Mouse (Mus musculus): ENCODE measurements around the gene BC052040. TPM values are rescaled to one million over a fixed set of nuclear protein-coding genes. Genes with fewer than 3 reads are reported as not detected.

BC052040 gene
- polyA plus RNA-seq, 1 experiment, result 37.9 TPM

- no peak overlapping the region for H3K4me3 ChIP-seq (ENCODE audit: low read depth, low read length)
- H3K9ac ChIP-seq (ENCODE audit: low read depth, poor library complexity, severe bottlenecking), result no peak overlapping the region
- H3K27ac ChIP-seq (ENCODE audit: insufficient read depth, low read length), result no peak overlapping the region
- H3K27me3 ChIP-seq (ENCODE audit: control insufficient read depth, insufficient read depth, low read length, poor library complexity, severe bottlenecking), result no peaks in the 10 kb centered on the region
- no peak for TF ChIP-seq CTCF (IDR thresholded peaks at IDR 0.05; ENCODE audit: low read depth, low read length)
- no peak for TF ChIP-seq EP300 (IDR thresholded peaks at IDR 0.05; ENCODE audit: insufficient read depth, low read depth, low read length)
- TF ChIP-seq POLR2A (IDR thresholded peaks at IDR 0.05; ENCODE audit: insufficient read depth, low read length), result no peak
- H3K4me1 ChIP-seq (ENCODE audit: control insufficient read depth, insufficient read depth, low read length), result no peaks in the 10 kb centered on the region
- no peaks in the 10 kb centered on the region for H3K9me3 ChIP-seq (replicated peaks; ENCODE audit: control insufficient read depth, insufficient read depth, low read length, poor library complexity, severe bottlenecking)
- H3K36me3 ChIP-seq (ENCODE audit: control insufficient read depth, insufficient read depth, low read length, poor library complexity, severe bottlenecking), result no peaks in the 10 kb centered on the region; the same call in none of the 2 replicates
These were observed 112.9 kb downstream of the BC052040 start for GRCm38 (mm10) chr2:115694386-115694785.

DNA sequence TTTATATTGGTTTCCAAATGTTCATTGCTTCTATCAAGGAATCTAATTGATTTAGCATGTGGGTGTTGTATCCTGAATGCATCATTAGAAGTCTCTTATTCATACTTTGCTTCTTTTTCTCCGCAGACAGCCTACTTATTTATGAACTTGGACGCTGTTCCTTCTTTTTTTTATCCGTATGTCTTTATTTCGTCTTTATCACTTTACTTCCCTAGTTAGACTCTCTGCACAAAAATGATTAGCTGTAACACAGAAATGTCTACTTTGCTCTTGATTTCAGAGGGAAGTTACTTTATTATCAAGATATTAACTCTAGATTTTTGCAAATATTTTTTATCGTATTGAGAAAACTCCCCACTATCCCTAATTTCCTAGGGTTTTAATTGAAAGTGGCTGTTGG is 117.5 kb downstream of the BC052040 start:
- TF ChIP-seq POLR2A (IDR thresholded peaks at IDR 0.05; ENCODE audit: insufficient read depth, low read length) (no peak), CTCF (IDR thresholded peaks at IDR 0.05; ENCODE audit: low read depth, low read length) (no peak), EP300 (IDR thresholded peaks at IDR 0.05; ENCODE audit: insufficient read depth, low read depth, low read length) (no peak)
- Histone ChIP-seq H3K36me3 (ENCODE audit: control insufficient read depth, insufficient read depth, low read length, poor library complexity, severe bottlenecking) (no peaks in the 10 kb centered on the region; the same call in none of the 2 replicates), H3K9ac (ENCODE audit: low read depth, poor library complexity, severe bottlenecking) (no peak overlapping the region), H3K9me3 (replicated peaks; ENCODE audit: control insufficient read depth, insufficient read depth, low read length, poor library complexity, severe bottlenecking) (no peaks in the 10 kb centered on the region), H3K4me3 (ENCODE audit: low read depth, low read length) (no peak overlapping the region), H3K27me3 (ENCODE audit: control insufficient read depth, insufficient read depth, low read length, poor library complexity, severe bottlenecking) (no peaks in the 10 kb centered on the region), H3K27ac (ENCODE audit: insufficient read depth, low read length) (no peak overlapping the region), H3K4me1 (ENCODE audit: control insufficient read depth, insufficient read depth, low read length) (peaks cover 1% of the 10 kb centered on the region)

DNA sequence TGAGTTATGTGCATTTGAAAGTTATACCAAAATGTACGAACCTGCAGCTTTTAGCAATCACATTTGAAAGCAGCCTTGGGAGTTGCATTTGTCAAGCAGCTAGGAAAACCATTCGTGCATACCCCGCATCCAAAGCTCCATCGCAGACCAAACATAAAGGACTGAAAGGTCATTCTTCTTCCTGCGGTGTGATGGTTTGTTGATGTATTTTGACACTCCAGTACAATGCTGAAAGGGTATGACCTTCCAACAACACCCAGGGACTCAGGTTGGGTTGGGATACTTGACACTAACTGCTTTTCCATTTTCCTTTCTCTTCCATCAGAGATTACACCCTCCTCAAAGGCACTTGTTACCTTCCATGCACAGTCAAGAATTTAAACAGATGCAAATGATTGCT is 121.1 kb downstream of the BC052040 start:
- H3K27me3 ChIP-seq (ENCODE audit: control insufficient read depth, insufficient read depth, low read length, poor library complexity, severe bottlenecking), result no peaks in the 10 kb centered on the region
- H3K27ac ChIP-seq (ENCODE audit: insufficient read depth, low read length), result no peak overlapping the region; the same call in 1 of the 2 replicates
- H3K9ac ChIP-seq (ENCODE audit: low read depth, poor library complexity, severe bottlenecking), result no peak overlapping the region
- TF ChIP-seq EP300 (IDR thresholded peaks at IDR 0.05; ENCODE audit: insufficient read depth, low read depth, low read length) (no peak), POLR2A (IDR thresholded peaks at IDR 0.05; ENCODE audit: insufficient read depth, low read length) (no peak), CTCF (IDR thresholded peaks at IDR 0.05; ENCODE audit: low read depth, low read length) (no peak)
- H3K4me3 ChIP-seq (ENCODE audit: low read depth, low read length), result no peak overlapping the region
- H3K9me3 ChIP-seq (replicated peaks; ENCODE audit: control insufficient read depth, insufficient read depth, low read length, poor library complexity, severe bottlenecking), result no peaks in the 10 kb centered on the region
- peaks cover 1% of the 10 kb centered on the region for H3K4me1 ChIP-seq (ENCODE audit: control insufficient read depth, insufficient read depth, low read length)
- no peaks in the 10 kb centered on the region; the same call in 1 of the 2 replicates for H3K36me3 ChIP-seq (ENCODE audit: control insufficient read depth, insufficient read depth, low read length, poor library complexity, severe bottlenecking)

- no peak overlapping the region for H3K4me3 ChIP-seq (ENCODE audit: low read depth, low read length)
- H3K9ac ChIP-seq (ENCODE audit: low read depth, poor library complexity, severe bottlenecking), result no peak overlapping the region
- peaks cover 37% of the 10 kb centered on the region for H3K9me3 ChIP-seq (replicated peaks; ENCODE audit: control insufficient read depth, insufficient read depth, low read length, poor library complexity, severe bottlenecking)
- H3K27ac ChIP-seq (ENCODE audit: insufficient read depth, low read length), result no peak overlapping the region
- TF ChIP-seq POLR2A (IDR thresholded peaks at IDR 0.05; ENCODE audit: insufficient read depth, low read length), result no peak
- TF ChIP-seq EP300 (IDR thresholded peaks at IDR 0.05; ENCODE audit: insufficient read depth, low read depth, low read length), result no peak
- no peak for TF ChIP-seq CTCF (IDR thresholded peaks at IDR 0.05; ENCODE audit: low read depth, low read length)
- H3K27me3 ChIP-seq (ENCODE audit: control insufficient read depth, insufficient read depth, low read length, poor library complexity, severe bottlenecking), result no peaks in the 10 kb centered on the region
- peaks cover 2% of the 10 kb centered on the region for H3K4me1 ChIP-seq (ENCODE audit: control insufficient read depth, insufficient read depth, low read length)
- H3K36me3 ChIP-seq (ENCODE audit: control insufficient read depth, insufficient read depth, low read length, poor library complexity, severe bottlenecking), result peaks cover 8% of the 10 kb centered on the region
These were observed 136.0 kb downstream of the BC052040 start for GRCm38 (mm10) chr2:115717535-115717934.

GRCm38 (mm10) chr2:115717980-115718379 is 136.5 kb downstream of the BC052040 start:
- peaks cover 2% of the 10 kb centered on the region for H3K4me1 ChIP-seq (ENCODE audit: control insufficient read depth, insufficient read depth, low read length)
- H3K36me3 ChIP-seq (ENCODE audit: control insufficient read depth, insufficient read depth, low read length, poor library complexity, severe bottlenecking), result peaks cover 8% of the 10 kb centered on the region
- H3K27ac ChIP-seq (ENCODE audit: insufficient read depth, low read length), result no peak overlapping the region
- no peak overlapping the region for H3K9ac ChIP-seq (ENCODE audit: low read depth, poor library complexity, severe bottlenecking)
- H3K4me3 ChIP-seq (ENCODE audit: low read depth, low read length), result no peak overlapping the region
- no peak for TF ChIP-seq POLR2A (IDR thresholded peaks at IDR 0.05; ENCODE audit: insufficient read depth, low read length)
- no peak for TF ChIP-seq CTCF (IDR thresholded peaks at IDR 0.05; ENCODE audit: low read depth, low read length)
- H3K9me3 ChIP-seq (replicated peaks; ENCODE audit: control insufficient read depth, insufficient read depth, low read length, poor library complexity, severe bottlenecking), result peaks cover 37% of the 10 kb centered on the region
- H3K27me3 ChIP-seq (ENCODE audit: control insufficient read depth, insufficient read depth, low read length, poor library complexity, severe bottlenecking), result no peaks in the 10 kb centered on the region

DNA sequence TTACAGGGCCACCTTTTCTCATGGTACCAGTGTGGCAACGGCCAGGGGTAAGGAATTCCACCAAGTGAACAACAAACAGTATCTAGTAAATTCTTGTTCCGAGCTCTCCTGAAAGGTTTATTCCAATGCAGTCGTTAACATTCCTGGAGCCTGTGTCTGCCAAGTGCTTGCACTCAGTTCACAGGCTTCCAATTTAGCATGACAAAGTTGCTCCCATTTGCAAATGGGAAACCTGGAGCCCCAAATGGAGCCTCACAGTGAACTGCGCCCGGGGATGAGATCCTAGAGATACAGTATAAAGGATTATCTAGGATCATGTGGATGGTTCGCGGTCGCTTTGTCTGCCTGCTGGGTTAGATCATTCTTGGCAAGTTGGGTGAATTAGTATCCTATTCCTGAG is 141.9 kb downstream of the BC052040 start:
- peak; percentile 92 for TF ChIP-seq EP300 (IDR thresholded peaks at IDR 0.05; ENCODE audit: insufficient read depth, low read depth, low read length)
- TF ChIP-seq POLR2A (IDR thresholded peaks at IDR 0.05; ENCODE audit: insufficient read depth, low read length), result no peak
- H3K4me1 ChIP-seq (ENCODE audit: control insufficient read depth, insufficient read depth, low read length), result peaks cover 4% of the 10 kb centered on the region
- peak overlapping the region; percentile 96 for H3K27ac ChIP-seq (ENCODE audit: insufficient read depth, low read length)
- H3K9ac ChIP-seq (ENCODE audit: low read depth, poor library complexity, severe bottlenecking), result no peak overlapping the region
- no peak overlapping the region for H3K4me3 ChIP-seq (ENCODE audit: low read depth, low read length)
- H3K9me3 ChIP-seq (replicated peaks; ENCODE audit: control insufficient read depth, insufficient read depth, low read length, poor library complexity, severe bottlenecking), result peaks cover 36% of the 10 kb centered on the region
- H3K36me3 ChIP-seq (ENCODE audit: control insufficient read depth, insufficient read depth, low read length, poor library complexity, severe bottlenecking), result peaks cover 8% of the 10 kb centered on the region
- H3K27me3 ChIP-seq (ENCODE audit: control insufficient read depth, insufficient read depth, low read length, poor library complexity, severe bottlenecking), result no peaks in the 10 kb centered on the region

All from ES-Bruce4 (cell line).